Comparison of ENCODE assay signal across 19 mouse cellular contexts in genomic region chr12:32982631-32983030, GRCm38 (mm10). TPM values are rescaled to one million over a fixed set of nuclear protein-coding genes. Genes with fewer than 3 reads are reported as not detected.
DNase-seq lines count a peak whose midpoint lies in the region; ATAC-seq and TF ChIP-seq lines count a peak whose summit lies in the region.
"Had no signal": no experiment of that assay in that cellular context is flagged by ENCODE, and none has a peak within 500 bp of the region (broad histone marks: within the 10 kb centered on the region; RNA-seq: fewer than 3 reads in every experiment).

No protein-coding gene starts in this region.

- H3K9me3 ChIP-seq in hindbrain, postnatal 0 days (ENCODE audit: low read length), result no peaks in the 10 kb centered on the region
- H3K9me3 ChIP-seq: kidney, embryonic 15.5 days; stomach, embryonic 15.5 days had no signal

- TF ChIP-seq CTCF in hindbrain, postnatal 0 days (IDR thresholded peaks at IDR 0.05; ENCODE audit: low read depth), result no peak

- H3K4me2 ChIP-seq in hindbrain, postnatal 0 days (ENCODE audit: low read depth, low read length), result no peak overlapping the region
- H3K4me2 ChIP-seq: kidney, embryonic 15.5 days; neural tube, embryonic 13.5 days; stomach, embryonic 15.5 days had no signal

- no peaks in the 10 kb centered on the region for H3K4me1 ChIP-seq in hindbrain, postnatal 0 days (ENCODE audit: insufficient read depth, low read length)
- H3K4me1 ChIP-seq: hindbrain, embryonic 10.5 days; kidney, embryonic 15.5 days; neural tube, embryonic 13.5 days; stomach, embryonic 15.5 days had no signal

- H3K27me3 ChIP-seq in hindbrain, postnatal 0 days (ENCODE audit: insufficient read depth, low read length), result no peaks in the 10 kb centered on the region
- H3K27me3 ChIP-seq: kidney, embryonic 15.5 days; megakaryocyte, embryonic 14.5 days; neural tube, embryonic 13.5 days; Patski; stomach, embryonic 15.5 days had no signal

- WGBS in hindbrain, postnatal 0 days, result 100% methylated on average over 1 of the region's 1 CpGs

- no peak overlapping the region for H3K4me3 ChIP-seq in hindbrain, postnatal 0 days (ENCODE audit: low read length)
- H3K4me3 ChIP-seq: hindbrain, embryonic 10.5 days; kidney, embryonic 15.5 days; megakaryocyte, embryonic 14.5 days; neural tube, embryonic 13.5 days; stomach, embryonic 15.5 days had no signal

- H3K9ac ChIP-seq in hindbrain, postnatal 0 days (replicated peaks; ENCODE audit: low read length), result no peak overlapping the region
- H3K9ac ChIP-seq: kidney, embryonic 15.5 days; liver, embryonic 14.5 days; neural tube, embryonic 13.5 days; stomach, embryonic 15.5 days had no signal

- no peak overlapping the region for H3K27ac ChIP-seq in hindbrain, postnatal 0 days
- H3K27ac ChIP-seq: hindbrain, embryonic 10.5 days; kidney, embryonic 15.5 days; liver, embryonic 14.5 days; neural tube, embryonic 13.5 days; stomach, embryonic 15.5 days had no signal

- peak; percentile 73 for ATAC-seq in frontal cortex, adult (ENCODE audit: low TSS enrichment)
- ATAC-seq in hindbrain, postnatal 0 days, result no peak
- ATAC-seq: inflammation-experienced regulatory T-cells, adult 6 months; Patski had no signal

- DNase-seq in frontal cortex, postnatal 10 days (ENCODE audit: low spot score in 2 of 2), result no peak
- DNase-seq in cerebellum, adult 11-12 months, result peak; percentile 56
- peak; percentile 16 to 31 for DNase-seq in cerebellum, postnatal 36 days
- DNase-seq in layer of hippocampus, postnatal 36 days, result peak; percentile 31 to 39
- no peak for DNase-seq in natural killer cell, adult 2 months (ENCODE audit: low spot score in 2 of 2)
- DNase-seq in hindbrain, postnatal 0 days (ENCODE audit: low spot score), result no peak
- DNase-seq: embryo, embryonic 11 days; lung, postnatal 10 days; spleen, adult 18-20 months; thymus, postnatal 25 days had no signal

- no peaks in the 10 kb centered on the region for H3K36me3 ChIP-seq in hindbrain, postnatal 0 days (ENCODE audit: insufficient read depth, low read length)
- H3K36me3 ChIP-seq: stomach, embryonic 15.5 days had no signal

RNA-seq across cellular contexts. Expression of gene Sypl, which starts 28.9 kb away (rescaled TPM):
- total RNA-seq in layer of hippocampus, postnatal 36 days (2021), result 10 to 100 TPM; 42.3 to 43.2 TPM
- 21.5 and 22.6 TPM in 2 replicates for total RNA-seq in hindbrain, postnatal 0 days (2014; rRNA removed)
- 46.8 and 48.3 TPM in 2 replicates for polyA plus RNA-seq in hindbrain, postnatal 0 days (2015; fragmentation: Nextera tagmentation; extraction: Ambion mirVana)

Comparison
In these comparisons a context has a peak if more than half of its experiments do, and no peak if none do; other contexts are left out.
1. DNase-seq: peak in cerebellum, adult 11-12 months (single experiment), cerebellum, postnatal 36 days (2 of 2) and layer of hippocampus, postnatal 36 days (2 of 2); none in frontal cortex, postnatal 10 days (0 of 2), natural killer cell, adult 2 months (0 of 2) and hindbrain, postnatal 0 days (single experiment).